Mouse (Mus musculus) thymus, adult 2 months (tissue): ENCODE results near the gene Wdr66.

Source experiments
- CTCF ChIP-seq: fragments of 200-500 bp; IDR thresholded peaks from 2 replicates; pipeline ENCODE4 v1.5.1; 2012; ENCODE audit warnings: mild to moderate bottlenecking, control low read depth, low read length, moderate library complexity, borderline replicate concordance; ENCODE audit not compliant: control insufficient read depth, poor library complexity, insufficient read depth; ENCODE audit errors: extremely low read depth
- POLR2A ChIP-seq: fragments of 200-500 bp; IDR thresholded peaks from 2 replicates; pipeline ENCODE4 v1.6.1; 2012; ENCODE audit warnings: mild to moderate bottlenecking, low read length, control low read depth, moderate library complexity; ENCODE audit not compliant: control insufficient read depth, poor library complexity, insufficient read depth; ENCODE audit errors: extremely low read depth

GRCm38 (mm10) chr5:123362911-123363310 is 111.0 kb downstream of the Wdr66 start:
- TF ChIP-seq POLR2A = no peak
- TF ChIP-seq CTCF = no peak
